Mouse (Mus musculus) kidney, postnatal 25 days (tissue): Measurements from ENCODE around the gene Prss50.

Source experiments
- DNase-seq, 2 experiments: peaks; one replicate each; pipeline ENCODE4 v3.0.0; 2021; ENCODE audit warnings: mixed read lengths in 2 of 2

Prss50 gene

DNA sequence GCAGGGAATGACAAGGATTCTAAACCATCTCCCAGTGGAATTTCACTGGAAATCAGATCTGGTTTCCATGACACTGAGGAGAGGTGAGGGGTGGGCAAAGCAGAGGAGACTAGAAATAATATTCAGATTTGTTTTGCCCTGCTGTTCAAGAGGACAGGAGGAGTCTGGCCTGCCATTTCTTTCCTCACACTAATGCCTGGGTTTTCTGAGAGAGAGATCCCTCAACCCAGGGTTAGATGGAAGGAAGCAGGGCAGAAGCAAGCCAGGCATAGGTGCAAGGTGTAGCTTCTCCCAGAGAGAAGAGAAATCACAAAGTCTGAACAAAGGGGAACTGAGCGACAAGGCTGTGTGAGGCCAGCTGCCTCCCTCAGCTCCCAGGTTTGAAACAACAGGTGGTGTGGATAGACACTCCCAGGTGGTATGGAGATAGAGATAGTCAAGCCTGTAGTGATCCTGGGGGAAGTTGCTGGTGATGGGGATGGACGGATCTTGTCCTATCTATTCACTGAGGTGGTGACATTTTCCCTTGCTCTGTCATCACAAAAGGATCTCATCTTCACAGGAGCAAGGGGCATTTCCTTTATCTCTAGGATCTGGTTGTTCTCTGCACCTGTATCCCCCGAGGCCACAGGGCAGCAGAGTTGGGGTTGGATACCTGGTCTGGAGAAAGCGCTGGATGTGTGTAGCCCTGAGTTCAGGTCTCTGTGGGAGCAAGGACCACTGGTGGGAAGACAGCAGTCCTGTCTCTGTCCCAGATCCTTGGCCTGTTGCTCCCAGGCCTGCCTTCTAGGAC lies 50.3 kb downstream of the Prss50 start:
- DNase-seq, result no peak

- DNase-seq, result no peak
Measured at GRCm38 (mm10) chr9:110908631-110909016, 50.9 kb downstream of the Prss50 start.

- DNase-seq, result no peak
Measured at GRCm38 (mm10) chr9:110909371-110909967, 51.7 kb downstream of the Prss50 start.
